Mouse (Mus musculus) kidney, adult 9 months (tissue): ENCODE results near the gene Rps27rt.
"Not testable (repeated sequence)": the region's sequence is repeated elsewhere in the genome, so short reads cannot be mapped to it uniquely, and the experiment has no call there.

ENCODE experiments used
- DNase-seq: peaks from one replicate; pipeline ENCODE4 v3.0.0; 2022

Rps27rt gene

DNA sequence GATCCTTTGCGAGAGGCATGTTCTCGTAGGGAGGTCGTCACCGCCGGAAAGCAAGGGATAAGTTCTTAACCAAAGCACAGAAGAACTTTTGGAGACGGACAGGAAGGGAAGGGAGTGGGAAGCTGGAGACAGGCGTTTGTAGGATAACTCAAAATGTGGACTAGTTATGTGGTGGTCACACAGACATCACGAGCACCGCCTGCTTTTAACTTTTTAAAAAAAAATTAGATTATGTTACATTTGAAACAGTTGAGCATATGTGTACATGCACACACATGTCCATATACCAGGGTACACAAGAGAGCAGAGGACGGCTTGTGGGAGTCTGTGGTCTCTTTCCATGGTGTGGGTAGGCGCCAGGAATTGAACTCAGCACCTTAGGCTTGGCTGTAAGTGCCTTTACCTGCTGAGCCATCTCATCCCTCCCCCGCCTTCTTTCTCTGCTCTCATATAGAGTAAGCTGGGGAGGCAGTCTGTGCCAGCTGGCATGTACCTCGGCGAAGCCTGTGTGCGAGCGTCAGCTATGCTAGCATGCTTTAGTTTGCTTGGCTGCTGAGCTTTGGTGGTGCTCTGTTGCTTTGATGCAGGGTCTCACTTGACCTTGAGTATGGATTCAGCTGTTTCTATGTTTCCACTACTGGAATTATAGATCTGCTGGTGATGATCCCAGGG, at the start of gene Rps27rt:
Gene Rps27rt, minus strand, starts transcription at position 51 of the 672 bp plus-strand sequence.
- no peak for DNase-seq

- not testable (repeated sequence) for DNase-seq
These were observed 48.5 kb upstream of the Rps27rt start for GRCm38 (mm10) chr9:115031046-115031445.

GRCm38 (mm10) chr9:115030581-115030980, 48.0 kb upstream of the Rps27rt start:
- no peak for DNase-seq

DNA sequence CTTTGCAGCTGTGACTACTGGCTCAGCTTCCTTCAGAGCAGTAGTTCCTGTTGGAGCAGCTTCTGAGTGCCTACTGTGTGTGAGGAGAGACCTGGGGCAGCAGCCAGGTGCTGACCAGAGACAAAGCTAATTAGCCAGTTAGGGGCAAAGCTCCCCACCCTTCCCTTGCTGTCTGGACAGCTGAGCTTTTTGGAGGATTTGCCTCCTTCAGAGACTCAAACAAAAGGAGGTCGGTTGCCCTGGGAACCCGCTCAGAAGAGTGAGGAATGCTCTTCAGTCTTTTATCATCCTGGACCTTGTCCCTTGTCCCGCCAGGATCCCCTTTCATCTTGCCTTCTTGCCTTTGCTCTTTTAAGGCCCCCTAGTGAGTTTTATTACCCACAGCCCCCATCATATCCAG, 46.8 kb upstream of the Rps27rt start:
- no peak for DNase-seq

DNA sequence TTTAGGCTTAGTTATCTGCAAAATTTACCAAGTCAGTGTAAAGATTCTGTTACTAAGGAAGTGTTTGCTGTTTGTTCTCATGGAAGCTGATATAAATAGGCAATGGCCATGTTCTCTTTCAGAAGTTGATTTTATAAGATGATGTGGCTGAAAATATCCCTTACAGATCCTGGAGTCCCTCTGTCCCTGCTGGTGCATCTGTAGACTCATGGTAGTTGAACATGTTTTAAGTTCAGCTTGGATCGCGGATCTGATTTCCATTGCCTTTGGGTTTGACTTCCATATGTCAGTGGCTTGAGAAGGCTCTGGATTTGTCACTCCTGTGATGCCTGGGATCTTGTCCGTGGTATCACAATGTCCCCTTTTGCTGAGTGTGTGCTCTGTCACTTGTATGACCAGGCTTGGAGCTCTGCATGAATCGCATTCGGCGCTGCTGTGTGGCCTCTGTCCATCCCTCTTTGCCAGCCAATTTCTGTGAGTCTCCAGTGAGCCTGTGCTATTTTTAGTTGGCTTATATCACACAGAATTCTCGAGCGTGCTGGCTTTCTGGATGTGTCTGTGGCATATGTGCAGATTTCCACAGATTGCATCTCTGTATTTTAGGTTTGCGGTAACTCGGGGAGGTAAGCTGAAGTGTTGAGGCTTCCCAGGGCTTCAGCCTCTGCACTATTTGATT, 41.3 kb upstream of the Rps27rt start:
- DNase-seq, result no peak

GRCm38 (mm10) chr9:115023137-115023536, 40.6 kb upstream of the Rps27rt start:
- no peak for DNase-seq

- DNase-seq, result peak; percentile 45
These were observed 38.9 kb upstream of the Rps27rt start for GRCm38 (mm10) chr9:115021419-115021818.

DNA sequence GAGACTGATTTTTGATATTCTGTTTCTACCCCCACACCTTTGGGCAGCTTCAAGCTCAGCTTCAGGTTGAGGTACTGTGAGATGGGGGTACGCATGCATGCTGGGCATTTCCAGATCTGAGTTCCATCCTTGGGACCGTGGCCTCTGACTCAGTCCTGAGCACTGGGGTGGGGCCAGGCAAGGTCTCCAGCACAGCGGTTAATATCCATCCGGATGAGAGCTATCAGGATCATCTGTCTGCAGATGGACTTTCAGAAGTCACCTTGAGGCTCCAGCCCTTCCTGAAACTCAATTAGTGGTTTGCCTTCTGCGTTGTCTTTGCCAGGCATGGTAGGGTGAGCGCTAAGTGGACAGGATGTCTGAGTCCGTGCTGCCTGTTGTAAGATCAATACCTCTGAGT, 37.6 kb upstream of the Rps27rt start:
- DNase-seq, result no peak

DNA sequence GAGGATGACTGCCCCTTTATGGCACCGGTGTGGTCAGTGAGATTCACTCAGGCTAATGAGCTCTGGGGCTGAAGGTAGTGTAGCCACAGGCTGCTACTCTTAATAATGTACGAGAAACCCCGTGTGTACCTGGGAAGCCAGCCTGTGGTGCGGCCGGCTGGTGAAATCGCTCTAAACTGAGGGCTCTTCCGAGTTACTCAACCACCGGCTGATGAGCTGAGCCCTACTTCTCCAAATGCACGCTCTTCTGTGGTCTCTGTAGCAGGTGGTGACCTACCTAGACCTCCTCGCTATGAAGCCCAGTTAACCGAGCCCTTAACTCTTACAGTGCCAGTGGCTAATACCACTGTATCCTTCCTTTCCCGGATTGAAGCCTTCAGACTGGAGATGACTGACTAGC, 29.8 kb upstream of the Rps27rt start:
- no peak for DNase-seq

GRCm38 (mm10) chr9:115008194-115008593, 25.7 kb upstream of the Rps27rt start:
- DNase-seq, result no peak

- DNase-seq, result no peak
These were observed 25.2 kb upstream of the Rps27rt start for GRCm38 (mm10) chr9:115007776-115008175.

DNA sequence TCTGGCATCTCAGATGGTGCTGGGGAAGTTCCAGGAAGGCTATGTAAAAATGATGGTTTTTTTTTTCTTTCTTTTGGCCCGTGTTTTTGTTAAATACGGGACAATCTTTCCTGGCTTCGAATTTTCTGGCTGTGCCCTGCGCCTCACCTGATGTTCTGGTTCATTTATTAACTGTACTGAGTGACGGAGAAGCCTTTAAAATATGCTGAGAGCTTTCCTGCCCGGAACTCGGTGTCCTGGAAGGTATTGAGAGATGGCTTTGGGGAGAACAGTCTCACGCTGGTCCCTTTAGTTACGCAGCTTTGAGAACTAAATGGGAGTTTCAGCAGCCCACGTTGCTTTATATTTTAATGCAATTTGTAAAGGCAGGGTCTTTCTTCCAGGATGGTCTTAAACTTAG, 22.9 kb upstream of the Rps27rt start:
- peak; percentile 78 for DNase-seq

- DNase-seq, result peak; percentile 57
These were observed 17.2 kb upstream of the Rps27rt start for GRCm38 (mm10) chr9:114999771-115000146.

GRCm38 (mm10) chr9:114999010-114999770, 16.7 kb upstream of the Rps27rt start:
- peak; percentile 83 for DNase-seq

DNA sequence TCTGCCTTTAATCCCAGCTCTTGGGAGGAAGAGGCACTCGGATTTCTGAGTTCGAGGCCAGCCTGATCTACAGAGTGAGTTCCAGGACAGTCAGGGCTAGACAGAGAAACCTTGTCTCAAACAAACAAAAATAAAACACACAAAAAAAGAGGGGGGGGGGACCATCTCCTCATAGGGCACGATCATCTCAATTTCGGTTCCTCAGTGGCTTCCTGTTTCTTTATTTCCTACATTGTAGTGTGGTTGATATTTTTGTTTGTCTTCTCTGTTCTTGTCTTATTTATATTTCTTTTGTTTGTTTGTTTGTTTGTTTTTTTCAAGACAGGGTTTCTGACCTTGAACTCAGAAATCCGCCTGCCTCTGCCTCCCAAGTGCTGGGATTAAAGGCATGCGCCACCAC, 13.9 kb upstream of the Rps27rt start:
- DNase-seq, result no peak

DNA sequence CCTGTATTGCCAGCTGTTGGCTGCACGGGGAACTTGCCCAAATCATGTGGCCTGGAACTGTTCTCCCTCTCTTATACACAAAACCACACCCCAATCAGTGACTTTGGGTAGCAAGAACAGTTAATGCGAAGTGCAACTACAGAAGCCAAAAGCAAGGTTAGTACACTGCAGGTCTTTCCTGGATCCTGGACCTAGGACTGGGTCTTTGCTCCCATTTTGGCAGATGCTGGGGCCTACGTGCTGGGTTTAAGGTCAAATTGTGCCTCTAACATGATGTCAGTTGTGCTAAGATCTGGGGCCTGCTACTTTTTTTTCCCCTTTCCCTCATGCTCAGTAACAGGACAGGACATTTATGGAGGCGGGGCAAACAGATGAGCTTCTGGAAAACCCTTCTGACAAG, 13.2 kb upstream of the Rps27rt start:
- peak; percentile 64 for DNase-seq

- DNase-seq, result no peak
These were observed 12.7 kb upstream of the Rps27rt start for GRCm38 (mm10) chr9:114995250-114995649.

DNA sequence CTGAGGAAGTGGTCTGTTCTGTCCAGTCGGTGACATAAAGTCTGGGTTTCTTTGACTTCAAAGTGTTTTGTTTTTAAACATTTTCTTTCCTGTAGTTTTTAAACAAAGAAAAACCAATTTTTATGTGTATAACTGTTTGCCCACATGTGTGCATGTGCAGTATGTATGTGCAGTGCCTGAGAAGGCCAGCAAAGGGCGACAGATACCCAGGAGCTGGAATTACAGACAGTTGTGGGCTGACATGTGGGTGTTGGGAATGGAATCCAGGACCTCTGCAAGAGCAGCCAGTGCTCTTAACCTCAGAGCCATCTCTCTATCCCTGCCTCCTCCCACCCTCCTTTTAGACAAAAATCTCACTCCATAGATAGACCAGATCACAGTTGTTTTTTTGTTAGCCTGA, 10.0 kb upstream of the Rps27rt start:
- DNase-seq, result no peak

DNA sequence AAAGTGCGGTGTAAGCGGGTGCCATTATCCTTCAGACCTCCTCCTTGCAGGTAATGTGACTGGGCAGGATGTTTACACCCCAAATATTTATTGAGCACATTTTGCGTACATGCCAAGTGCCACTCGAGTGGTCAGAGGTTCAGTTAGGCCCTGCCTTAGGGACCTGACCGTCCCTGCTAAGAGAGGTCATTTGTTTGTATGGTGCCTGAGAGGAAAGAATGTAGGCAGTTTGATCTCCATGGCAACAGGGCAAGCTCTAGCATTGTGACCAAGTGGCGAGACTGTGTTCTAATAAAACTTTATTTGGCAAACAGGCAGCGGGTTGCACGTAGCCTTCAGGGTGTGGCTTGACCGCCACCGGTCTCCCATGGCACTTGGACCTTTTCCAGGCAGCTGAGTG, 7.9 kb upstream of the Rps27rt start:
- peak; percentile 51 for DNase-seq

GRCm38 (mm10) chr9:114988610-114989327, 6.2 kb upstream of the Rps27rt start:
- DNase-seq, result no peak

DNA sequence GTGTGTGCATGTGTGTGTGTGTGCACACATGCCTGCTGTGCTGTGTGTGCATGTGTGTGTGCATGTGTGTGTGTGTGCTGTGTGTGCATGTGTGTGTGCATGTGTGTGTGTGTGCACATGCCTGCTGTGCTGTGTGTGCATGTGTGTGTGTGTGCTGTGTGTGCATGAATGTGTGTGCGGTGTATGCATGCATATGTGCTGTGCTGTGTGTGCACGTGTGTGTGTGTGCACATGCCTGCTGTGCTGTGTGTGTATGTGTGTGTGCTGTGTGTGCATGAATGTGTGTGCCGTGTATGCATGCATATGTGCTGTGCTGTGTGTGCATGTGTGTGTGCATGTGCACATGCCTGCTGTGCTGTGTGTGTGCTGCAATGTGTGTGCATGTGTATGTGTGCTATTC, 5.5 kb upstream of the Rps27rt start:
- DNase-seq, result no peak

DNA sequence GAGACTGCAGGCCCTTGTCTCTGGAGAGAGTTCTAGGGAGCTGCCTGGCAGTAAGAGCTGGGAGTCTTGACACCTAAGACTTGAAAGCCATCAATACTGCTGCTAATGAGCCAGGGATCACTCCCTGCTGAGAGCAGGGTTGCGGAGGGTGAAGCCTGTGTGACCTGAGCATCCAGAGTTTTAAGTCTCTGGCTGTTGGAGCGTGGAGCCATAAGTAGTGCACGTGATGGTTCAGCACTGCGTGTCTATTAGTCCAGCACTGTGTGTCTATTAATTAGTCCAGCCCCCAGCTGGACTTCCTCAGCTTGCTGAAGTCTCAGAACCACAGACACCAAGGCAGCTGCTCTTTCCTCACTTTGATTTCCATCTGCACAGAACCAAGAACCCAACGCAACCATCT, 3.8 kb upstream of the Rps27rt start:
- no peak for DNase-seq

- no peak for DNase-seq
These were observed 3.2 kb upstream of the Rps27rt start for GRCm38 (mm10) chr9:114985741-114986140.
